Mouse (Mus musculus) v-Abl transformed pro-B cells (cell line): ENCODE measurements around the gene Mknk1.

Experiments used
- in situ Hi-C, 2 experiments: fragments of 400-800 bp; cut with MboI; formaldehyde crosslinking; loops; one replicate each; pipeline ENCODE4 v1.15.1; 2025; ENCODE audit not compliant: unreplicated experiment in 2 of 2

The Mknk1 gene

GRCm38 (mm10) chr4:115838696-115839641 is at the start of gene Mknk1:
TSS of gene Mknk1 (plus strand) at chr4:115839198.
- in situ Hi-C loops = loop anchor here in 1 of 2 experiments (25.0 kb wide), 1 partner anchor 1252 kb away; no protein-coding TSS in a partner anchor

DNA sequence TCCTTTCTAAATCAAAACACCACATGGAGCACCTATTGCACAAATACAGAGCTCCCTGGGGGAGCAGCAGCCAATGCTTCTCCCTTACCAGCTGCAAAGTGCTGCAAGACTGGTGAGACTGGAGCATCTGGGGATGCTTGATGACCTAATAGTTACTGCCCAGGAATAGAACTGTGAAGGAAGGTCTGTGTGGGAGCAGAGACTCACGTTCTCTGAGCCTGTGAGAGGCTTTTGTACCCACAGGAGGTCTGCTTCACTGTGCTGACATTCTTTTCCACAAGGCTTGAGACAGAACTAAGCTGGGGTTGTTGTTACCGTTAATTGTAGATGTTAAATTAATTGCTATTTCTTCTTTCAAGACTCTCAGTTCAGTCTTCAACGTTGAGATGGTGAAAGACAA is 48.1 kb upstream of the Mknk1 start:
- in situ Hi-C loops = no loop called here

- in situ Hi-C loops = no loop called here
Observed at GRCm38 (mm10) chr4:115795360-115795759, 43.6 kb upstream of the Mknk1 start.

GRCm38 (mm10) chr4:115799981-115800380 is 39.0 kb upstream of the Mknk1 start:
- in situ Hi-C loops = no loop called here

GRCm38 (mm10) chr4:115812326-115812725 is 26.7 kb upstream of the Mknk1 start:
- in situ Hi-C loops = no loop called here

DNA sequence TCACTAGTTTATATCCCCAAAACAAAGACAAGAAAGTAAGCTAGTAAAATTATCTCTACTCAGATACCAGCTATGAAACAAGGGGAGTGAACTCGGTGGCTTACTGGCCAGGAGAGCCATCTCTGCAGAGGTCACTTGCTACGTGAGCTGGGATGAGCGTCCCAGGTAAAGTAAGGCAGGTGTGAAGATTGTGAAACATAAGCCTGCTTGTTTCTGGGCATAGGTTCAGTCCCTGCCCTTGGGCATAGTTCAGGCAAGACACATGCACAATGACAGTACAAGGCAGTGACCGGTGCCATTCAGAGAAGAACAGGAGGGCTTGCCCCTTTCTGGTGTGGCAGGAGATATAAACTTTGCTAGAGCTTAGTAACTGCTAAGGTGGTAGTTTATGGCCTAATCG is 23.4 kb upstream of the Mknk1 start:
- in situ Hi-C loops = no loop called here

DNA sequence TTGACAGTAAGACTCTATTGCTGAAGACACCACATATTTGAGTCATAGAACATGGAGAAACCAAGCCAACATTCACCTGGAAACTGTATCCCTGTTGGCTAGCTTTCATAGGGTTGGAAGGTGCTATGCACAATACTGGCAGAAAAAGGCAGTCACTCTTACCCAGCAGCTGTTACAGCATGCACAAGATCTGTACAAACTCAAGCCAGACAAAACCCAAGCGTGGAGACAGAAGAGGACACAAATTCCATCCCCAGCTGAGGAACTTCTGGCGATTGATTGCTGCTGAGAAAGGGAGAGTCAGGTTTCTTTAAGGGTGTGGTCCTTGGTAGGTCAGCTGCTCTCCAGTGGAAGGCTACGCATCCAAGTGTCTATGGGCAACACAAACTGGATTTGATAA is 18.8 kb upstream of the Mknk1 start:
- in situ Hi-C loops = loop anchor here in 1 of 2 experiments (10.0 kb wide), 1 partner anchor 85 kb away; the partner anchor contains the start of gene Efcab14

- in situ Hi-C loops = loop anchor here in 1 of 2 experiments (10.0 kb wide), 1 partner anchor 86 kb away; the partner anchor contains the start of gene Efcab14
Observed at GRCm38 (mm10) chr4:115820944-115821343, 18.1 kb upstream of the Mknk1 start.

GRCm38 (mm10) chr4:115821431-115821830 is 17.6 kb upstream of the Mknk1 start:
- in situ Hi-C loops = loop anchor here in 1 of 2 experiments (10.0 kb wide), 1 partner anchor 87 kb away; the partner anchor contains the start of gene Efcab14

DNA sequence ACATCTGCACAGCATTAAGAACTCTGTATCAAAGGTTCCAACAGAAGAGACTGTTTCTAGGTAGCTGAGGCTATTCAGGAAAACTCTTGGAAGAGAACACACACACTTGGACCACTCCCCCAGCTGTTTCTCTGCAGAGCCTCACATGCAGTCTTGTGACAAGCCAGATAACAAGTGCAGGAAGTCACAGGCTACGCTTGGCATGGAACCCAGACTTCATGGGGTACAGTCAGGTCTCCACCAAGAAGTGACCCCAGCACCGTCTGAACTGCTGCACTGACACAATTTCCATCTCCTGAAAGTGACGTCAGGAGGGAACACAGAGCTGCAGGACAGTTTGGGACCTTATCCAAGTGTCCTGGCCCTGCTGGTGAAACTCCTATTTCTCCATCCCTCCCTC is 17.1 kb upstream of the Mknk1 start:
- in situ Hi-C loops = loop anchor here in 1 of 2 experiments (10.0 kb wide), 1 partner anchor 87 kb away; the partner anchor contains the start of gene Efcab14

GRCm38 (mm10) chr4:115824178-115824577 is 14.8 kb upstream of the Mknk1 start:
- in situ Hi-C loops = loop anchor here in 1 of 2 experiments (10.0 kb wide), 1 partner anchor 89 kb away; the partner anchor contains the start of gene Efcab14

- in situ Hi-C loops = loop anchor here (5.0 to 25.0 kb wide), 3 partner anchors 38 to 1238 kb away; partner anchors contain the start of gene Efcab14 (in 1 of the 2)
Observed at GRCm38 (mm10) chr4:115825271-115825670, 13.7 kb upstream of the Mknk1 start.

DNA sequence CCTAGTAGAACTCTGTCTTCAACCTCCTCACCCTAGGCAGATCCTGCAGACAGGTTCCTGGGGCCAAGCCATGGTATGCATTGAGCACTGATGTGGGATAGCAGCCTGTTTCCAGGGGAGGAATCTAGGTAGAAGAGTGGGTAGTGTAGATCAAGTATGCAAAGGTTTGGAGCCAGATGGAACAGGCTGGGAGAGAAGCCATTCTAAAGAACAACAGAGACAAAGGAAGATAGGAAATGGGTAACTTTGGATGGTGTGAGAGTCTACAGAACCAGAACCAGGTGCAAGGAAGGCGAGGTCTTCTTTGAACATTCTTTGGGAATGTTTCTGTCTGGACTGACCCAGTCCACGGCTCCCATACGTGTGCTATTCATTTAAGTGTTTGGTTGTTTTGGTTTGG is 11.9 kb upstream of the Mknk1 start:
- in situ Hi-C loops = loop anchor here (5.0 to 25.0 kb wide), 3 partner anchors 40 to 1240 kb away; partner anchors contain the start of gene Efcab14 (in 1 of the 2)

GRCm38 (mm10) chr4:115827535-115827887 is 11.5 kb upstream of the Mknk1 start:
- in situ Hi-C loops = loop anchor here (5.0 to 25.0 kb wide), 3 partner anchors 40 to 1240 kb away; partner anchors contain the start of gene Efcab14 (in 1 of the 2)

DNA sequence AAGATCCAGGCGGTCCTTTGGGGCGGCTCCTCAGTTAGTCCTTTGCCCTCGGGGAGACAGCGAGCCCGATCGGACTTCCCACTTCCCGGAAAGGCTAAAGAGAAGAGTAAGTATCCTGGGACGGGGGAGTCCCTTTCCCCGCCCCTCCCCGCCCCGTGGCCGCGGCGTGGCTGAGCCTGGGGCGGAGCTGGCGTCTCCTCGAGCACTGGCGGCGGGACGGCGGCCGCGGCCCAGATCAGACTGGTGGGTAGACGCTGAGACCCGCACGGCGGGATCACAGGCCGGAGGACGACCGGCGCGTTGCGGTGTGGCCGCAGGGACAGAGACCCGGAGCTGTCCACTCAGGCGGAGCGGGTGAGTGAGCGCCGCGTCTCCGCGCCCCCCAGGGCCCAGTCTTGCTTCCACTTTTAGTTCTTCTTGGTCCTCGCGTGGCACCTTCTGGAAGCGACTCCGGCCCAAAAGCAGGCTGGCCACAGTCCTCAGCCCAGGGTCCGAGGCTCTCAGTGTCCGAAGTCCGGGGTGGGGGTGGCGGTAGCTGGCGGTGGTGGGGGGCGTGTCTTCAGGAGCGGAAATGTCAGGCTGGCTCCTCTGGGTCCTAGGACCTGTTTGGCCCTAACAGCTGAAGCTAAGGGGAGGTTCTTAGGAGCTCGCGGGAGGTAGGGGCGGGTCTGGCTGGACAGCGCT is 11.0 kb upstream of the Mknk1 start, which contains the start of gene Mob3c:
Gene Mob3c (plus strand): TSS at position 205 of the 684 bp plus-strand sequence.
- in situ Hi-C loops = loop anchor here (5.0 to 25.0 kb wide), 3 partner anchors 41 to 1241 kb away; partner anchors contain the start of gene Efcab14 (in 1 of the 2)

DNA sequence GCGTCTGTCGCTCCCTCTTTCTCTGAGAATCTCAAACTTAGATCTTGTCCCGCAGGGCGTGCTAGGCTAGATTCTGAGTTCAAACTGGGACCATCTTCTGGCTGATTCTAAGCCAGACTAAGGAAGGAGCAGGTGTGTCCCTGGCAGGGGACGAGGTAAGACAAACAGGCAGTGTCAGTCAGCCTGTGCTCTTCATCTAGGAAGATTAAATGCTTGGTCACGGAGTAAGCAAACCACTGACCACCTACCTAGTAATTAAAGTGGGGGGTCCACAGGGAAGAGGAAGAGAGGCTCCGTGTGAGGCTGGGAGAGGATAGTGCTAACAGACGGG is 10.5 kb upstream of the Mknk1 start:
- in situ Hi-C loops = loop anchor here (5.0 to 25.0 kb wide), 3 partner anchors 41 to 1241 kb away; partner anchors contain the start of gene Efcab14 (in 1 of the 2)

DNA sequence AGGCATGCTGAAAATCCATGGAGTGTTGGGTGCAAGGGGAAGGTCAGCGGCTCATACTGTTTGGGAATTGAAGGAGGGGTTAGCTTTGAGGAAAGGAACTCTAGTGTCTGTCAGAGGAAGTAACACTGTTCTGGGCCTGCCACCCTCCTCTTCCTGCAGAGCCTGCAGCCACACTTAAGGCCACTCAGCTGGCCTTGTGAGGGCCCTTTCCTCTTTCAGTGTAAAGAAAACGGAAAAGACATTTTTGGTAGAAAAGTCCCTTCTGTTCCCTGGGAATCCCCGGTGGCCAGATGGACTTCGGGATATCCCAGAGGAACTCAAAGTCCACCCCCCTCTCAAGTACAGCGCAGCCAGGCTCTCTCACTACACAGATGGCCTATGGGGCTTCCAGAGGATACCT is 8.5 kb upstream of the Mknk1 start:
- in situ Hi-C loops = loop anchor here in 1 of 2 experiments (25.0 kb wide), 1 partner anchor 1243 kb away; no protein-coding TSS in a partner anchor

GRCm38 (mm10) chr4:115831221-115831620 is 7.8 kb upstream of the Mknk1 start:
- in situ Hi-C loops = loop anchor here in 1 of 2 experiments (25.0 kb wide), 1 partner anchor 1244 kb away; no protein-coding TSS in a partner anchor

DNA sequence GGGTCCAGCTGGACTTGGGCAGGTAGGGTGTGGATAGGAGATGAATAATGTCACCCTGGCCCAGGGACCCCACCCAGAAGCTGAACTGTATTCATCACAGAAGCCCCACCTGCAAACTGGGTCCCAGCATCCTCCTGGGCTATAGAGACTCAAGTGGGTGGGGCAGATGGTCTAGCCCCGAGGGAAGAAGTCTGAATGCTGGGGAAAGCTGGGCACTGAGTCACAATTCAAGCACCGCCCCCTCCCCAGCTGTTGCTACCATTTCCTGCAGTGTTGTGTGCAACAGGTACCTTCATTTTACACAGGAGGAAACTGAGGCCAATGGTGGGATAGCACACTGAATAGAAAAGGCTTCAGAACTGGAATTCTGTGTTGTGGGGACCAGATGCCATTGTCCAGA is 7.0 kb upstream of the Mknk1 start:
- in situ Hi-C loops = loop anchor here in 1 of 2 experiments (25.0 kb wide), 1 partner anchor 1245 kb away; no protein-coding TSS in a partner anchor

DNA sequence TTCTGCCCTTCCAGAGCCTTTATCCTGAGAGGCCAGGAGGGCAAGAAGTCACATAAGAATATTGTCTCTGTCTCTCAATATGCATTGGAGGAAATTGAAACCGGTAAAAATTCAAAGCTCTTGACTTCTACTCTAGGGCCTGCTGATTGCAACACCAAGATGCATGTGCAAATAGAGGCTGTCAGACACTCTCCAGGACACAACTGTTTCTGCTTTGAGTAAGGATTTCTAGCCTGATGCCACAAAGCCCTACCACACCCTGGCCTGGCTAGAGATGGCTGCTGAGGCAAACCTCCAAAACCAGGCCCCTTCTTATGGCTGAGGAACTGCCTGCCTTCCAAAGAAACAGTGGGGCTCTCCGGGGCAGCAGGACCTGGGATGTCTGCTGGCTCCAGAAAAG is 3.4 kb upstream of the Mknk1 start:
- in situ Hi-C loops = loop anchor here in 1 of 2 experiments (25.0 kb wide), 1 partner anchor 1248 kb away; no protein-coding TSS in a partner anchor
